Mouse (Mus musculus) limb, embryonic 12.5 days (tissue): ENCODE data around the gene Rhbdl3. TPM values are rescaled to one million over a fixed set of nuclear protein-coding genes. Genes with fewer than 3 reads are reported as not detected.
A peak's percentile ranks its signal among the peaks of the same experiment; 100 is the strongest.

Source experiments
- ATAC-seq: fragments of 200-750 bp; cut with Nextera tagmentation; 2 replicates; pipeline ENCODE4 v1.8.0; 2017; ENCODE audit warnings: low read depth, moderate TSS enrichment; ENCODE audit not compliant: insufficient number of reproducible peaks, insufficient read depth, low FRiP score, low TSS enrichment
- H3K27ac ChIP-seq: fragments of 300-500 bp; sonication (generic); 2 replicates; pipeline ENCODE4 v1.5.1; 2016; ENCODE audit warnings: mild to moderate bottlenecking, moderate library complexity
- H3K27me3 ChIP-seq: fragments of 300-500 bp; sonication (generic); 2 replicates; pipeline ENCODE4 v1.6.1; 2016; ENCODE audit warnings: mild to moderate bottlenecking, moderate library complexity
- H3K36me3 ChIP-seq: fragments of 300-500 bp; sonication (generic); 2 replicates; pipeline ENCODE4 v1.6.1; 2016; ENCODE audit warnings: mild to moderate bottlenecking, moderate library complexity
- H3K4me1 ChIP-seq: fragments of 300-500 bp; sonication (generic); replicated peaks from 2 replicates; pipeline ENCODE4 v1.6.1; 2016
- H3K4me2 ChIP-seq: fragments of 300-500 bp; sonication (generic); 2 replicates; pipeline ENCODE4 v1.6.1; 2016; ENCODE audit warnings: mild to moderate bottlenecking, moderate library complexity
- H3K4me3 ChIP-seq: fragments of 300-500 bp; sonication (generic); replicated peaks from 2 replicates; pipeline ENCODE4 v1.5.1; 2016; ENCODE audit warnings: mild to moderate bottlenecking
- H3K9ac ChIP-seq: fragments of 300-500 bp; sonication (generic); replicated peaks from 2 replicates; pipeline ENCODE4 v1.6.1; 2016; ENCODE audit warnings: mild to moderate bottlenecking, moderate library complexity
- H3K9me3 ChIP-seq: fragments of 300-500 bp; sonication (generic); 2 replicates; pipeline ENCODE4 v1.6.1; 2016; ENCODE audit warnings: mild to moderate bottlenecking, moderate library complexity
- WGBS: fragments of 180-500 bp; shearing (Covaris S2); methylation state at CpG from one replicate; pipeline ENCODE4 v1.1.7; 2016; 5-methylcytosine and 5-hydroxymethylcytosine counted together
- polyA plus RNA-seq: library from polyadenylated mRNA; unstranded; fragments of >200 nt; fragmentation: Nextera tagmentation; extraction: Ambion mirVana; gene quantifications from 2 replicates; pipeline ENCODE4 v1.2.1, GENCODE M21; 2016

Gene Rhbdl3
- polyA plus RNA-seq, 1 experiment from 2014 or later, result 2.0 TPM

- Histone ChIP-seq H3K4me2 (no peak overlapping the region), H3K36me3 (no peaks in the 10 kb centered on the region), H3K4me1 (peaks cover 4% of the 10 kb centered on the region; the same call in 1 of the 2 replicates), H3K27ac (no peak overlapping the region), H3K27me3 (peaks cover 11% of the 10 kb centered on the region; the same call in 1 of the 2 replicates), H3K9me3 (no peaks in the 10 kb centered on the region), H3K4me3 (no peak overlapping the region), H3K9ac (no peak overlapping the region)
- no peak for ATAC-seq
- 1% methylated on average over 6 of the region's 6 CpGs for WGBS
These were observed 11.9 kb downstream of the Rhbdl3 start for GRCm38 (mm10) chr11:80312565-80312964.

DNA sequence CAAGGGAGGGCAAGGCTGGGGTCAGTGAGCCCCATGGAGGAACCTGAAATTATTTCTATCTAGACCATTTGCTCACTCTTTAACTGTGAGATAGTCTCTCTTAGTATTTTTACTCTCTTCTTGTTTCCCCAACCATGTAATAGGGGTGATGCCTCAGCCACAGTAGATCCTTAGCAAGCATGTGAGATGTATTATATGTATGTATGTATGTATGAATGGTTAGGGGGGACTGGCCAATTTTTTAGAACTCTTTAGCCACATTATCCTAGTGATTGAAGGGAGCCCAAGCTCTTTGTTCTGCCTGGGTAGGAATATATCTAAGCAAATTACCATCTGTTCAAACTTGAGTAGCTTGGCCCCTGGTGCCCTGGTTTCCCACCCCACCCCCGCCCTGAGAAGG is 12.8 kb downstream of the Rhbdl3 start:
- Histone ChIP-seq H3K4me2 (no peak overlapping the region), H3K36me3 (no peaks in the 10 kb centered on the region), H3K4me3 (no peak overlapping the region), H3K4me1 (peaks cover 4% of the 10 kb centered on the region; the same call in 1 of the 2 replicates), H3K27me3 (peaks cover 11% of the 10 kb centered on the region; the same call in 1 of the 2 replicates), H3K9ac (no peak overlapping the region), H3K9me3 (no peaks in the 10 kb centered on the region), H3K27ac (no peak overlapping the region)
- 67% methylated on average over 1 of the region's 1 CpGs for WGBS
- ATAC-seq, result no peak

- H3K4me1 ChIP-seq, result peaks cover 4% of the 10 kb centered on the region; the same call in 1 of the 2 replicates
- H3K36me3 ChIP-seq, result no peaks in the 10 kb centered on the region
- WGBS, result 79% methylated on average over 4 of the region's 4 CpGs
- 0 out of 2 replicates have a peak, but pooled peaks cover 11% of the 10 kb centered on the region for H3K27me3 ChIP-seq
- H3K9me3 ChIP-seq, result no peaks in the 10 kb centered on the region
- no peak overlapping the region for H3K4me2 ChIP-seq
- no peak overlapping the region for H3K27ac ChIP-seq
- no peak overlapping the region for H3K9ac ChIP-seq
- ATAC-seq, result no peak
- H3K4me3 ChIP-seq, result no peak overlapping the region
These were observed 13.2 kb downstream of the Rhbdl3 start for GRCm38 (mm10) chr11:80313944-80314343.

- H3K4me3 ChIP-seq, result no peak overlapping the region
- H3K36me3 ChIP-seq, result no peaks in the 10 kb centered on the region
- H3K27ac ChIP-seq, result no peak overlapping the region
- peaks cover 4% of the 10 kb centered on the region; the same call in 1 of the 2 replicates for H3K4me1 ChIP-seq
- no peak for ATAC-seq
- no peaks in the 10 kb centered on the region for H3K9me3 ChIP-seq
- no peak overlapping the region for H3K4me2 ChIP-seq
- WGBS, result 63% methylated on average over 10 of the region's 10 CpGs
- no peak overlapping the region for H3K9ac ChIP-seq
- 0 out of 2 replicates have a peak, but pooled peaks cover 4% of the 10 kb centered on the region for H3K27me3 ChIP-seq
These were observed 15.3 kb downstream of the Rhbdl3 start for GRCm38 (mm10) chr11:80315743-80316639.

- Histone ChIP-seq H3K9me3 (no peaks in the 10 kb centered on the region), H3K4me1 (no peaks in the 10 kb centered on the region), H3K4me3 (no peak overlapping the region), H3K27ac (no peak overlapping the region), H3K4me2 (no peak overlapping the region), H3K9ac (no peak overlapping the region), H3K36me3 (no peaks in the 10 kb centered on the region), H3K27me3 (no peaks in the 10 kb centered on the region)
- 64% methylated on average over 13 of the region's 13 CpGs for WGBS
- ATAC-seq, result no peak
These were observed 22.5 kb downstream of the Rhbdl3 start for GRCm38 (mm10) chr11:80323255-80323654.

- Histone ChIP-seq H3K4me2 (no peak overlapping the region), H3K9ac (no peak overlapping the region), H3K4me1 (no peaks in the 10 kb centered on the region), H3K27ac (no peak overlapping the region), H3K36me3 (no peaks in the 10 kb centered on the region), H3K4me3 (no peak overlapping the region), H3K27me3 (no peaks in the 10 kb centered on the region), H3K9me3 (no peaks in the 10 kb centered on the region)
- 69% methylated on average over 6 of the region's 6 CpGs for WGBS
- ATAC-seq, result no peak
These were observed 23.9 kb downstream of the Rhbdl3 start for GRCm38 (mm10) chr11:80324636-80325035.

GRCm38 (mm10) chr11:80332709-80333400 is 32.1 kb downstream of the Rhbdl3 start:
- H3K27me3 ChIP-seq, result peaks cover 24% of the 10 kb centered on the region
- peaks cover 10% of the 10 kb centered on the region for H3K4me1 ChIP-seq
- no peak overlapping the region for H3K9ac ChIP-seq
- no peak for ATAC-seq
- H3K9me3 ChIP-seq, result no peaks in the 10 kb centered on the region
- 46% methylated on average over 12 of the region's 12 CpGs for WGBS
- no peak overlapping the region for H3K4me2 ChIP-seq
- no peak overlapping the region for H3K4me3 ChIP-seq
- H3K27ac ChIP-seq, result no peak overlapping the region
- no peaks in the 10 kb centered on the region for H3K36me3 ChIP-seq

DNA sequence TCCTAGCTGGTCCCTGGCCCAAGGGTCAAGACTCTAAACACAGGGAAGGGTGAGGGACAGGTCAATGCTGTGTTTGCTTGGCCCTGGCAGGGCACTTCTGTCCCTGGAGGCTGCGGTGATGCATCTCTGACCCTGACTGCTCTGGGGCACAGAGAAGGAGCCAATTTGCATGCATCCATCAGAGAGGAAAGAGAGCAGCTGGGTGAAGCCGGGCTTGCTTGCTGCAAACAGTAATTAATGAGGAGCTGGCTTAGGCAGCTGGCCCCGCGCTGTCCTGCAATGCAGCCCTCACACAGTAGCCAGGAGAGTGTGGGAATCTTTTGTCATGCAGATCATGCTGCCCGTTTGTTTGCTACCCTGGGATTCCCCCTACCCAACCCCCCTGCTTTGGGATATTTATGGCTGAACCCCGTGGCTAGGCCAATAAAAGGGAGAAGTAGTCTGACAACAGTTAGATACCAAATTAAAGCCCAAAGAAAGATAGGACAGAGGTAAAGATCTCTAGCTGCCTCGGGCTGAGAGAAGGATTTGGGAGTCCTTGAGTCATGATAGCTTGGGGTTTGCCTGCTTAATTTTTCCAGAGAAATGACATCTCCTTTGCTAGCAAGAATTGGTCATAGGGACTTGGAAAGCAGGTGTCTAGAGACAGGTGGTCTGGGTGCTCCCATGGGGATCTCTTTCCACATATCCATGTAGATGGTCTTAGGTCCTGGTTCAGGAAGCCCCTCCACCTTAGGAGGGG is 35.1 kb downstream of the Rhbdl3 start:
- WGBS, result under 1% methylated on average over 7 of the region's 7 CpGs
- H3K36me3 ChIP-seq, result no peaks in the 10 kb centered on the region

DNA sequence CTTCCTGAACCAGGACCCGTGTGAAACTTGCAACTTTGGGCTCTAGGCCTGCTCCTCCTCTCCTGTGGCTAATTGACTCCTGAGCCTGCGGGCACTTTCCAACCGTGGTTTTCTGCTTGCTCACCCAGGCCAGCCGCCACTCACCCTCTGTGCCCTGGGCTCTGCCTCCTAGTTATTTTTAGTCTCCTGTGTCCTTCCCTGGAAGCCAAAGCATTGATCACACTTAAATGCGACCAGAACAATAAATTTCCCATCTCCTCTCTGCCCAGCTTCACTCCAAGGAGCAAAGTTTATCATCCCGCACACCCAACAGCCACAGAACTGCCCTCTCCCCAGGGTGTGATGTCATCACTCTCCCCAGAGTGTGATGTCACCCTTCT is 35.6 kb downstream of the Rhbdl3 start:
- H3K9ac ChIP-seq, result no peak overlapping the region
- H3K9me3 ChIP-seq, result no peaks in the 10 kb centered on the region
- WGBS, result 10% methylated on average over 6 of the region's 6 CpGs
- H3K4me2 ChIP-seq, result no peak overlapping the region
- no peak for ATAC-seq
- peaks cover 10% of the 10 kb centered on the region for H3K4me1 ChIP-seq
- no peaks in the 10 kb centered on the region for H3K36me3 ChIP-seq
- H3K27me3 ChIP-seq, result peaks cover 24% of the 10 kb centered on the region
- no peak overlapping the region for H3K4me3 ChIP-seq
- H3K27ac ChIP-seq, result no peak overlapping the region

More for the DNA sequence above, 35.1 kb downstream of the Rhbdl3 start:
- Histone ChIP-seq H3K27ac (no peak overlapping the region), H3K9ac (no peak overlapping the region), H3K4me2 (no peak overlapping the region), H3K4me3 (no peak overlapping the region), H3K9me3 (no peaks in the 10 kb centered on the region), H3K4me1 (peaks cover 10% of the 10 kb centered on the region), H3K27me3 (peaks cover 24% of the 10 kb centered on the region)
- no peak for ATAC-seq

GRCm38 (mm10) chr11:80342482-80342881 is 41.8 kb downstream of the Rhbdl3 start:
- 6% methylated on average over 2 of the region's 2 CpGs for WGBS
- no peaks in the 10 kb centered on the region for H3K9me3 ChIP-seq
- H3K27me3 ChIP-seq, result no peaks in the 10 kb centered on the region; the same call in 1 of the 2 replicates
- no peak overlapping the region for H3K4me3 ChIP-seq
- H3K36me3 ChIP-seq, result no peaks in the 10 kb centered on the region
- peaks cover 10% of the 10 kb centered on the region for H3K4me1 ChIP-seq
- no peak overlapping the region for H3K9ac ChIP-seq
- H3K27ac ChIP-seq, result peak overlapping the region; percentile 26; the same call in 1 of the 2 replicates
- no peak overlapping the region for H3K4me2 ChIP-seq
- peak; percentile 56; the same call in 1 of the 2 replicates for ATAC-seq
